Mouse (Mus musculus) myocyte (in vitro differentiated cells): ENCODE results near the gene Emx1. TPM values are rescaled to one million over a fixed set of nuclear protein-coding genes. Genes with fewer than 3 reads are reported as not detected.
"Not testable (repeated sequence)": the region's sequence is repeated elsewhere in the genome, so short reads cannot be mapped to it uniquely, and the experiment has no call there.

ENCODE experiments used
- H3K27me3 ChIP-seq: one replicate; pipeline ENCODE4 v1.6.1; 2011; ENCODE audit not compliant: control insufficient read depth, insufficient read depth, insufficient read length
- H3K36me3 ChIP-seq: one replicate; pipeline ENCODE4 v1.6.1; 2011; ENCODE audit not compliant: control insufficient read depth, insufficient read depth
- H3K4me2 ChIP-seq: one replicate; pipeline ENCODE4 v1.6.1; 2011; ENCODE audit warnings: low read depth, control low read depth
- H3K4me3 ChIP-seq: one replicate; pipeline ENCODE4 v1.5.1; 2011; ENCODE audit warnings: mild to moderate bottlenecking, control low read depth, moderate library complexity
- H3K79me2 ChIP-seq: one replicate; pipeline ENCODE4 v1.6.1; 2011; ENCODE audit not compliant: control insufficient read depth, insufficient read depth
- H3ac ChIP-seq: one replicate; pipeline ENCODE4 v1.6.1; 2011; ENCODE audit not compliant: control insufficient read depth, insufficient read length
- CEBPB ChIP-seq: IDR thresholded peaks from 2 replicates; pipeline ENCODE4 v1.6.1; 2011; ENCODE audit warnings: mild to moderate bottlenecking, moderate library complexity; ENCODE audit not compliant: poor library complexity, insufficient read depth, severe bottlenecking
- E2F4 ChIP-seq: IDR thresholded peaks from one replicate; pipeline ENCODE4 v1.6.1; 2011; ENCODE audit warnings: mild to moderate bottlenecking, control low read depth, moderate library complexity; ENCODE audit not compliant: insufficient read depth
- MAX ChIP-seq: IDR thresholded peaks from one replicate; pipeline ENCODE4 v1.6.1; 2011; ENCODE audit warnings: low read depth, mild to moderate bottlenecking, control low read depth
- MYOD1 ChIP-seq, 3 experiments: IDR thresholded peaks; one replicate each; pipeline ENCODE4 v1.6.1; 2011; ENCODE audit warnings: control low read depth in 2 of 3, low read depth in 2 of 3, mild to moderate bottlenecking in 2 of 3, moderate library complexity in 1 of 3; ENCODE audit not compliant: insufficient read length in 2 of 3, control insufficient read depth in 1 of 3
- MYOG ChIP-seq, 3 experiments: IDR thresholded peaks; one replicate each; pipeline ENCODE4 v1.6.1; 2011; ENCODE audit warnings: control low read depth in 2 of 3, low read depth in 2 of 3, mild to moderate bottlenecking in 2 of 3; ENCODE audit not compliant: insufficient read length in 2 of 3, control insufficient read depth in 1 of 3, insufficient read depth in 1 of 3
- POLR2A ChIP-seq: IDR thresholded peaks from one replicate; pipeline ENCODE4 v1.6.1; 2011; ENCODE audit warnings: low read depth, mild to moderate bottlenecking, control low read depth, moderate library complexity; ENCODE audit not compliant: insufficient read length
- POLR2AphosphoS2 ChIP-seq: IDR thresholded peaks from one replicate; pipeline ENCODE4 v1.6.1; 2011; ENCODE audit warnings: low read depth, control low read depth; ENCODE audit not compliant: insufficient read length
- REST ChIP-seq: IDR thresholded peaks from one replicate; pipeline ENCODE4 v1.6.1; 2011; ENCODE audit warnings: mild to moderate bottlenecking, control low read depth, moderate library complexity; ENCODE audit not compliant: insufficient read depth, insufficient read length
- SRF ChIP-seq: IDR thresholded peaks from one replicate; pipeline ENCODE4 v1.6.1; 2011; ENCODE audit warnings: low read depth; ENCODE audit not compliant: control insufficient read depth, insufficient read length
- TCF12 ChIP-seq: IDR thresholded peaks from one replicate; pipeline ENCODE4 v1.6.1; 2011; ENCODE audit warnings: mild to moderate bottlenecking, control low read depth; ENCODE audit not compliant: poor library complexity, insufficient read depth, severe bottlenecking
- TCF3 ChIP-seq: IDR thresholded peaks from one replicate; pipeline ENCODE4 v1.6.1; 2011; ENCODE audit warnings: low read depth, control low read depth; ENCODE audit not compliant: insufficient read length
- USF1 ChIP-seq: IDR thresholded peaks from one replicate; pipeline ENCODE4 v1.6.1; 2011; ENCODE audit warnings: low read depth, mild to moderate bottlenecking, control low read depth, moderate library complexity
- polyA plus RNA-seq: library from polyadenylated mRNA; unstranded; fragments of >200 nt; fragmentation: generic; extraction: Trizol; gene quantifications from one replicate; pipeline ENCODE4 v1.2.1, GENCODE M21; 2012; ENCODE audit warnings: missing spikeins

Emx1 gene
- polyA plus RNA-seq, 1 experiment = not detected

DNA sequence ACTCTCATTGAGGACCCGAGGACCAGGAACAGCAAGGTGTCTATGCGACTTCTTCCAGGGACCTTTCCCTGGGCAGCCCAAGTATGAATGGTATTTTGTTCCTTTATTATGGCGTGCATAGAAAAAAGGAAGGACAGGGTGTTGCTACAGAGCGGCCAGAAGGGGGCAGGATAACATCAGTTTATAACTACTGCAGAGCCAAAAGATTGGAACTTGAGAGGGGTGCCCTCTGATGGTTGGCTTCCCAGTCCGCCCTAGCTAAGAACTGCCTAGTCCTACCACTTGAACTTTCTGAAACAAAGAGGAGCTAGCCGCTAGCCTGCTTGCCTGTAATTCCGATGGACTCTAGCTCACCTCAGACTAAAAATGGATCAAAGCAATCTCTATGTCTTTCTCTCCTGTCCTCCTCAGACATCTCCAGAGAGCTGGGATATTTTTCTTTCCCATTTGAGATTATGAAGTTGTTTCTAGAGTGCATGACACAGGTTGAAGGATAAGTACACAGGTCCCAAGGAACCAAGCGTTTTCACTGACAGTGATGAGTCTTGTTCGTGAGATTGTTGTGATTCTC is 33.2 kb upstream of the Emx1 start:
- Histone ChIP-seq H3K36me3 (no peaks in the 10 kb centered on the region), H3K79me2 (no peaks in the 10 kb centered on the region), H3K4me2 (no peak overlapping the region), H3K27me3 (peaks cover 11% of the 10 kb centered on the region), H3ac (no peak overlapping the region), H3K4me3 (no peak overlapping the region)
- no peak for TF ChIP-seq MYOG (IDR thresholded peaks at IDR 0.05; ENCODE audit: control insufficient read depth in 1 of 3, insufficient read depth in 1 of 3, insufficient read length in 2 of 3, low read depth in 2 of 3)

- no peaks in the 10 kb centered on the region for H3K79me2 ChIP-seq
- TF ChIP-seq MYOG (IDR thresholded peaks at IDR 0.05; ENCODE audit: control insufficient read depth in 1 of 3, insufficient read depth in 1 of 3, insufficient read length in 2 of 3, low read depth in 2 of 3) (peak in 1 of 3 experiments; percentile 22), POLR2A (no peak)
- H3K27me3 ChIP-seq = peaks cover 11% of the 10 kb centered on the region
- peak overlapping the region; percentile 18 for H3K4me2 ChIP-seq
- no peak overlapping the region for H3ac ChIP-seq
- H3K36me3 ChIP-seq = no peaks in the 10 kb centered on the region
- no peak overlapping the region for H3K4me3 ChIP-seq
Observed at GRCm38 (mm10) chr6:85154861-85155528, 32.2 kb upstream of the Emx1 start.

DNA sequence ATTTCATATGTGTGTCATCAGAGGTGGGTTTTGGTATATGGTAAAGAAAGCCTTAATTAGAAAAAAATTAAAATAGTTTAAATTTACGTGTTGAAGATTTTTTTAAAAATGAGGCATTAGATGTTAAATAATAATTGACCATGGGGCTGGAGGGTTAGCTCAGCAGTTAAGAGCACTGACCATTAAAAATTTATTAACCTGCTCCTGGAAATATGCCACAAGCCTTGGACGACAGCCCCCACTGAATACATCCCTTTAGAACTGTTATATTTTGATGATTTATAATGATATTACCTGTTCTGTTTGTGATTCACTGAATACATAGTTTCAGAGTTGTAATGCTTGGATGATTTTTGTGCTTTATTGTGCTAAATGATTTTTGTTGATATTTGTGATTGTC is 30.7 kb upstream of the Emx1 start:
- H3K27me3 ChIP-seq = peaks cover 11% of the 10 kb centered on the region
- not testable (repeated sequence) for H3K4me3 ChIP-seq, H3ac ChIP-seq, H3K36me3 ChIP-seq, H3K79me2 ChIP-seq, H3K4me2 ChIP-seq

GRCm38 (mm10) chr6:85158040-85158804 is 29.0 kb upstream of the Emx1 start:
- peaks cover 13% of the 10 kb centered on the region for H3K27me3 ChIP-seq
- not testable (repeated sequence) for H3K4me3 ChIP-seq, H3ac ChIP-seq, H3K4me2 ChIP-seq, H3K36me3 ChIP-seq, H3K79me2 ChIP-seq

DNA sequence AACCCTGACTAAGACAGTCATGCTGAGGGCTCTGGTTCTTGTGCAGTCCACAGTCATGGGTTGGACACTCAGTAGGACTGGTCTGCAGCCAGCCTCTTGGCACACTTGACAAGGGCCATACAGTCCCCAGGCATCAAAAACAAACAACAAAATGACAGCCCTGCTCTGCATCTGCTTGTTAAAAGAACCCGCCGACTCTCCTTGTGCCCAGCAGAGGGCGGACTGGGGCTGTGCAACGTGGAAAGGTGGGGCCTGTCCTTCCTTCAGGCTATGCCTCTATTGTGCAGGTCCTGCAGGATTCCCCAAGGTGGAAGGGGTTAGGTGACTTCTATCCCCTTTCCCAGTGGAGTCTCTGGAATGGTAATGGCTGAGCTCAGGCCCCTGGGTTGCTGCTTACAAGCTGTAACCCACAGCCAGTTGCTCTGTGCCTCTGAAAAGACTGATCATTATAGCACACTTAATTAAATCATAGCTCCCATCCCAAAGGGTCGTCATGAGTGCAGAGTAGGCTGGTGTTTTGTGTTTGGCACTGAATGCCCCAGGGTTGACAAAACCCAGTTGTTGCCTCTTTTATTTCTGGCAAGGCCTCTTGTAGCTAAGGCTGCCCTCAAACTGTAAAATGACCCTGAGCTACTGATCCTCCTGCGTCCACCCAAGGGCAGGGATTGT is 28.0 kb upstream of the Emx1 start:
- peaks cover 17% of the 10 kb centered on the region for H3K27me3 ChIP-seq

DNA sequence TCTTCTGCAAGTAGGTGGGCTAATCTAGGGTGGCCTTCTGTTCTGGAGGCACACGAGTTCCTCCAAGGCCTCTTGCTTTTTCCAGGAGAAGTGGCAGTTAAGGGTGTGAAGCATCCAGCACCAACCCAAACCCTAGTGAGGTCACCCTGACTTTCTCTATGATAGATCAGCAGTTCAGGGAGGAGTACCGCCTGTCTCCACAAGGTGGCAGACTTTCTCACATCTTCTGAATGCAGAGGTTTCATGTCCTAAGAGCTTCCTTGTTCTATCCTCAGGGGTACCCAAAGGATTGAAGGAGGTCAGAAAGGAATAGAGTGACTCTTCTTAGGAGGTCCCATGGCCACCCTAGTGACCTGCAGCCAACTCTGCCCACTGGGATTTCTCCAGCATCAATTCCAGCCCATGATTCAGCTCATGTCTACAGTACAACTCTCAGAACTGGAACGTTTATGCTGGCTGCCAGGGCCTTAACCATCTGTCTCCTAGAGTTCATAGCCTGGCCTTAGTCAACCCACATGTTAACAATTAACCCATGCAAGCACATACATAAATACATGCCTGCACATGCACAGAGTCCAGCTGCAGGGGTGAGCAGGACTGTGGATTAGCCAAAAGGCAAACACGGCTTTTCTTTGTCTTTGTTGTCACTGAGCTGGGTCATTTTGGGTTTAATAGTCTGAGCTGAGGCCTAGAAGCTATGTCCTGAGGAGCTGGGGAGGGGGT is 26.9 kb upstream of the Emx1 start:
- no peak overlapping the region for H3K4me2 ChIP-seq

More for the DNA sequence above, 28.0 kb upstream of the Emx1 start:
- not testable (repeated sequence) for H3K79me2 ChIP-seq, H3K36me3 ChIP-seq, H3ac ChIP-seq, H3K4me3 ChIP-seq, H3K4me2 ChIP-seq

More for the DNA sequence above, 26.9 kb upstream of the Emx1 start:
- no peak overlapping the region for H3ac ChIP-seq
- no peaks in the 10 kb centered on the region for H3K36me3 ChIP-seq
- H3K27me3 ChIP-seq = peaks cover 22% of the 10 kb centered on the region
- H3K79me2 ChIP-seq = no peaks in the 10 kb centered on the region
- TF ChIP-seq SRF = no peak
- no peak for TF ChIP-seq TCF12
- TF ChIP-seq USF1 = no peak
- TF ChIP-seq MYOD1 (IDR thresholded peaks at IDR 0.05; ENCODE audit: control insufficient read depth in 1 of 3, insufficient read length in 2 of 3, low read depth in 2 of 3) = no peak
- no peak for TF ChIP-seq POLR2A
- TF ChIP-seq REST = no peak
- TF ChIP-seq POLR2AphosphoS2 = no peak
- TF ChIP-seq MAX = no peak
- TF ChIP-seq TCF3 = no peak
- no peak for TF ChIP-seq E2F4
- no peak for TF ChIP-seq CEBPB
- TF ChIP-seq MYOG (IDR thresholded peaks at IDR 0.05; ENCODE audit: control insufficient read depth in 1 of 3, insufficient read depth in 1 of 3, insufficient read length in 2 of 3, low read depth in 2 of 3) = no peak
- no peak overlapping the region for H3K4me3 ChIP-seq
